Mouse (Mus musculus): ENCODE results near the gene Vgll4. TPM values are rescaled to one million over a fixed set of nuclear protein-coding genes. Genes with fewer than 3 reads are reported as not detected.
A peak's percentile ranks its signal among the peaks of the same experiment; 100 is the strongest.

Vgll4 gene
- polyA plus RNA-seq (2015; fragmentation: Nextera tagmentation; extraction: Ambion mirVana) = 74.0 and 90.5 TPM in 2 replicates

DNA sequence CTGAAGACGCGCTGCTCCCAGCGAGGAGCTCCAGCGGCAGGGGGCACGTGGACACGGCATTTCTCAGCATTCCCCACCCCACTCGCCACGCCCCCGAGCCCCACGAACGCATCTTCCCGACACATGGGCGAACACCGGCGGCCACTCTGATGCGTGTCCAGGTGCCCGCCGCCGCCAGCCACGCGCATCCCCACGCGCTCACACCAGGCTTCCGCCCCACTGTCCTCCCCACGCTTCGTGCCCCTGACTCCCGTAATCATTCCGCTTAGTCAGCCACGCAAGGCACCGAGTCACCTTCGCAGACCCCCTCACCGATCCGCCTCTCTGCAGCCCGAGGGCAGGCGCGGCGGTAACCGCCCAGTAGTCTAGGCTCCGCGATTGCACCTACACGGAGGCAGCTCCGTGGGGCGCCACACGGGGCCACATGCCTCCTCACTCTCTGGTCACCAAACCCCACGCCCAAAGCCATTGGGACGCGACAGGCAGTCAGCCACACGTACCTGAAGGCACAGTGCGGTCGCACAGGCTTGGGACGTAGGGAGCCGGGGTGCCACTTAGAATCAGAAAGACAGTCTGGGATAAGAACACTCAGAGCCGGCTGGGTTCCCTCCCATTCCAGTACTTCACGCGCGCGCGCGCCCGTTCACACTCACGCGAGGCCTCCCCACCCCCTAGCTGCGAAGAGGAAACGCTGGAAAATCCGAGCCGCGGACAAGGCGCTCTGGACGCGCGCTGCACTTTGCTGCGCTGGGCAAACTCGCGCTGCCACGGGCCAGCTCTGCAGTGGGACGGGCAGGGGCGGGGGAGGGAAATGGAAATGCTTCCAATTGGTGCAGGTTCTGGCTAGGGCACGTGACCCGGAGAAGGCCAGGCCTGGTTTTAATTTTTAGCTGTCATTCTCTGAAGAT lies at the start of gene Vgll4:
Gene Vgll4 (minus strand): TSS at position 782 of the 908 bp plus-strand sequence.
- peak; percentile 13 for DNase-seq (ENCODE audit: low spot score)

DNA sequence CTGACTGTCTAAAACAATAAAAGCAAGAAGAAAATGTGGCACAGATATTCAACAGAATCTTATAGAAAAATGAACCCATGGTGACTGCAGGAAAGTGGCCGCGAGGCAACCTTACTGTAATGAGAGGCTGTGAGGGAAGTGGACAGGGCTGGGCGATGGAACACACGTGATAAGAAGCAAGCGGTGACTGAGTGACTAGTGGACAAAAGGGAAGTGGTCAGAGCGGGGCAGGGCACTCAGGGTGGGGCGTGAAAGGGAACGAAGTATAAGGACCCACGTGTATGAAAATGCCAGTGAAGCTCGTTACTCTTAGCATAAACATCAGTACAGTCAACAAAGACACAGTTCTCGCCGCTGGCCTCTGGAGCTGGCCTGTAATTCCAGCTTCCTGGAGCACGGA lies 45.7 kb upstream of the Vgll4 start:
- no peak for DNase-seq (ENCODE audit: low spot score)

DNA sequence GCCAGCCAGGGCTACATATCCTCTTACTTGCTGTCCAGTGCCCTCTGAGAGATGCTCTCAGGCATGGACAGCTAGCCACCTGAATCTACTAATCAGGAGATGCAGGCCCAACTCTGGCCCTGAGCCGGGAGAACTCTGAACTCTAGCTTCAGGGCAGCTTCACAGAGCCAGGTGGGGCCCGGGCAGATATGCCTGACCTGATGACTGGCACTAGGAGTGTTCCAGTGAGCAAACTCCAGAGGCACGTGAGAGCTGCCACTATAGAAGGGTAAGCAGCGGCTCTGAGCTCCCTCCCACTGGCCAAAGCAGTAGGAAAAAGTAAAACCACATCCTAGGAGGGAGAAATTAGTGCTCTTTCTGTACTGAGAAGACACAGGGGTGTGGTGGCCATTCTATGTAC lies 43.8 kb upstream of the Vgll4 start:
- no peak for DNase-seq (ENCODE audit: low spot score)

DNA sequence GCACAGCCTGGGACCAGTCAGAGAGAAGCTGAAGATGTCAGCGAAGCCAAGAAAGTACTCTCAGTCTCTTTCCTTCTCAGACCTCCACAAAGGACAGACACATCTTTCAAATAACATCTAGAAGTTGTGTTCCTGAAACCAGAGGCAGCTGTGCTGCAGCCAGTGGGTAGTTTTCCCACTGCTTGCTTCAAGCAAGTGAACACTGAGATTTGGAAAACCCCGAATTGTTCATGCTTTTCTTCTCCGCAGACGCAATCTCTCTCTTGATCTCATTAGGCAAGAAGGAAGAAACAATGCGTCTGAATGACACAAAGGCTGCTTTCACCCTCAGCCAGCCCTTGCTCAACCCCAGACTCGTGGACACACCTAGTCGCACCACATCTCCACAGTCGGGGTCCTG lies 42.0 kb upstream of the Vgll4 start:
- no peak for DNase-seq (ENCODE audit: low spot score)

DNA sequence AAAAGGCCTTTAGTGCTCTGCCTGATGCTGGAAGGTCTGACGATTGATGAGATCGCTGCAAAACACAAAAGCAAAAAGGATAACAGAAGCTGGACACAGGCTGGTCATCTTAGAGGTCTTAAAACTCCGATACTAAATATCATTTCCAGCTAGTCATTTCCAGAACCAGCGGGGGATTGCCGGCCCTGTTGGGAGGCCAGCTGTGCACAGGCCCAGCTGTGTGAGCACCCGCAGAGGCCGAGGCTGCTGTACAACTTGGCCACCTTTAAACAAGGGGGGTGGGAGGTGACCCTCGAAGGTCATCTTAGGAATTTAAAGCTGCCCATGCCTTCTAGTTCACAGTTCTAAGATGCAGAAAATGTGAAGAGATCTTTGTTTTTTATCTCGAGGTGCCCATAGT lies 41.0 kb upstream of the Vgll4 start:
- no peak for DNase-seq (ENCODE audit: low spot score)

DNA sequence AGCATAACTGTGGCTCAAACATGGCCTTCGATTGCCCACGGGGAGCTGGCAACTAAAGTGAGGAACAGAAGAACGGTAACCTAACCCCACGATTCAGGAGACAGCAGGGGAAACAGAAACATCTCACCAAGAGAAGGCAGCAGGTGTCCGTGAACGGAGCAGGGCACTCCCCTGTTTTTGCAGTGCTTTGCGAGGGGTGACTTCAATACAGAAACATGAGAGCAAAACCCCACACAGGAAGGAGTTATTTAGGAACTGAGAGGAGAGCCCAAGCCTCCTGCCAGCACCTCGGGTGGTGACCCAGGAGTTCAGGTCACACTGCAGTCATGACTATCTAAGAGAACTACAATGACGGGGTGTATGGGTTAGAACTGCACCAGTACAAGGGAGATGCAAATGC lies 40.5 kb upstream of the Vgll4 start:
- DNase-seq (ENCODE audit: low spot score) = no peak

DNA sequence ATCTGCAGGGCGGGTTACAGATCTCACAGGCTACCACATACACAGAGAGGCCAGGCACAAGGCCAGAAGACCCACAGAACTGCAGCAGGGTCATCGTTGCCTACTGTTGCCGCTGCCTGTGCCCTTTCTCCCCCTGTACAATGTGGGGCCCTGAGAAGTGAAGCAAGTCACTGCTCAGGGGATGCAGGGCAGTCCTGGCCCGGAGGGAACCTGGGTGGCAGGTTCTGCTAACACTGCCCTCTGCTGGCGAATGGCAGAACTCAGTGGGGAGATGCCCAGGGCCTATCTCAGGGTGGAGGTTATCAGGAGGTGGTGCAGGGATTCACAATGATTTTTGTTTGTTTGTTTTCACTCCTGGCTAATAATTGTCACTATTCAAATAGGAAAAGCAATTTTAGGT lies 37.9 kb upstream of the Vgll4 start:
- peak; percentile 70 for DNase-seq (ENCODE audit: low spot score)

DNA sequence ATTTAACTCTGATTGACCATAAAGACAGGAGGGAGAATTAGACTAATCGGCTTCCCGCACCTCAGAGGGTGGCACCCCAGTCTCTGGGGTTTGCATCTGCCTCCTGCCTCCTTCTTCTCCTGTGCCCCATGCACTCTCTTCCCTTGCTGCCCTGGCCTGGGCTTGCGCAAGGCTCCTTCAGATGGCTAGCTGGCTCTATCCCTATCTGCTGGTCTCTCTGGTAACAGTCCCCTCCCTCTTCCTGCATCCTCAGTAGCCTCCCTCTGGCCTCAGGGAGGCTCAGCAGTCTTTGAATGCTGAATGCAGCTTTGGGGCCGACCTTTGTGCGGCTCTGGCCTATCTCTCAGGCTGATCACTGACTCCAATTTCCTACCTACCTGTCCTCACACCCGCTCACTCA lies 37.2 kb upstream of the Vgll4 start:
- no peak for DNase-seq (ENCODE audit: low spot score)

DNA sequence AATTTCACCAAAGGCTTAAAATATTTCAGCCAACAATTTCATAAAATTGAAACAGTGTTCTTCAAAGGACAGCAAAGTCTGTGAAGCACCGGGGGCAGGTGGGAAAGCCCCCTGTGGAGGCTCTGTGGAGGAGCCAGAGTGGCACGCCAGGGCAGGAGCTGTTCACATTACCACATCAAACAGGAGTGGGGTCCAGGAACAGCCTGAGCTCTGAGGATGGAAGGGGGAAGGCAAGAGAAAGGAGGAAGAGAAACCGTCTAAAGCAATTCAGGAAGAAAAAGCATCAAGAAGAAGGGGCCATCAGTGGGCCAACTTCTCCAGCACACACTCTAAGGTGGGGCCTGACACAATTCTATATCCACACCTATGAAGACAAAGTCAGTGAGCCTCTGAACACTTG lies 36.3 kb upstream of the Vgll4 start:
- DNase-seq (ENCODE audit: low spot score) = no peak

DNA sequence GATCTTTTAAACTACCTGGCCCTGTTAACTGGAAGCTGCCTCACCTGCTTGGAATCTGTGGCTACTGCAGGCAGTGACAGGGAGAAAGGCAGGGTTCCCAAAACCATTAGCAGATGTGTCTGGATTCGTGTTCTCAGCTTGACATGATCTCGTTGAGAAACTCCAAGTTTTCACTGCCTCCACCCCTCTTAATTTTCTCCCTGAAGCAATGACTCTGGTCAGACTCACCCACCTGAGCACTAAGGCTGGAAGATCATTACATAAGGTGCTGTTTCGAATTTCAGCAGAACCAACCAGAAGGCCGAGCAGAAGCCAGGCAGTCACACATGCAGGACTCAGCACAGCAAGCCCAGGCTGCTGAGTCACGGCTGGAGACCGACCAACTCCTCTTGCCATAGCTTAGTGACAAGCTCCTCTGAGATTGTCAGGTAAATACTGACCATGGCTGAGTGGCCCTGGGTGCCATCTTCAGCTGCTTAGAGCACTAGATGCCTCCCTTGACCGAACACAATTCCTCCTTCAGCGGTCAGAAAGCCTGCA lies 35.6 kb upstream of the Vgll4 start:
- DNase-seq (ENCODE audit: low spot score) = no peak

DNA sequence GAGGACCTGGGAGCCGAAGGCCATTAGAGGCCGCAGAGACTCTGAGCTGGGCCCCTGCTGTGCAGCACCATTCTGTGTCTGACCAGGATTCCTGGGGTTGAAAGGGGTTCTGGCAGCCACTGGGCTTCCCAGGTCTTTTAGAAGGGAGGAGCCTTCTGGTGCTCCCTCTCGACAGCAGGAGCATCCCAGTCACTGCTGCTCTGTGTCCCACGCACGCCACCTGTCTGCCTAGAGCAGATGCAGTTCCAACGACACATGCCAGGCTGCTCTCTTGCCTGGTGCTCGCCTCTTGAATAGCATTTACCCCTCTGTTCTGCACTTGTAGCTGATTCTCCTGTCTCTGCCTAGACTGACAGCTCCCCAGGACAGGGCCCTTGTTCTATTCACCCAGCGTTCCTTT lies 34.8 kb upstream of the Vgll4 start:
- DNase-seq (ENCODE audit: low spot score) = no peak

DNA sequence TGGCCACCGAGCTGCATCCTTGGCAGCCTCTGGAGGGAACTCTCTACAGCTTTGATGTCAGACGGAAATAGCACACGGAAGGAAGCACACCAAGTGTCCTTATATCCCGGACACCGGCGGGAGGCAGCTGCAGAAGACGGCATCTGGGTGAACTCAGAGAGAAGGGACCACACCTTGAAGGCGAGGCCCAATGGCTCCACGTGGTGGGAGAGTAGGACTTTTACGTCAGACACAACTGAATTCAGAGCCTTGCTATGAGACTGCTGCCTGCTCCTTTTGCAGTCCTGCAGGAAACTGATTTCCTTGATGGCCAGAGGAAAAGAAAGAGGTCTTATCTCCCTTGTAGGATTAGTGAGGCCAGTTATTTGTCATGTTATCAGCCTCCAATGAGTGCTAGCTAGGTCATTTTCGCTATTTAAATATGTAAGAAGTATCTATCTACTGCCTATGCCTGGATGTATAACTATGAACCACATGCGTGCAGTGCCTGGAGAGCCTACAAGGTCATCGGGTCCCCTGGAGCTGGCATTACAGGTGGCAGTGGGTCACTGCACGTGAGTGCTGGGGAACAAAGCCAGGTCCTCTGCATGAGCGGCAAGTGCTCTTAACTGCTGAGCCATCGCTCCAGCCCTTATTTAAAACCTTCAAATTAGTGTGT lies 28.7 kb upstream of the Vgll4 start:
- no peak for DNase-seq (ENCODE audit: low spot score)

DNA sequence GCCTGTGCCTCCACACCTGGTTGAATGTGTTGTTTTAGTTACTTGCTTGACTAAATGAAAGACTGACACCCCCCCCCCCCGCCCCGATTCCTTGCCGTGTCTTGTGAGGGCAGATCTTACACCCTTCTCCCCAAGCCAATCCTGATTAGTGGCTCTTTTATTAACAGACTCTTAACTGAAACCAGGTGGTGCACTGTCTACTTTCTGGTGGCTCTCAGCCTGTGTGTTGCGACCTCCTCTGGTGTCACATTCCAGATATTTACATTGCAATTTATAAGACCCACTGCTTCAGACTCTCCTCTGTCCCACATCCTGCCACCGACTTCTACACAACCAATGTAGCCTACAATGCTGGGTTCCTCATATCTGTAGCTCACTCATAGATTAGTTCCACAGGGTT lies 27.7 kb upstream of the Vgll4 start:
- DNase-seq (ENCODE audit: low spot score) = no peak

DNA sequence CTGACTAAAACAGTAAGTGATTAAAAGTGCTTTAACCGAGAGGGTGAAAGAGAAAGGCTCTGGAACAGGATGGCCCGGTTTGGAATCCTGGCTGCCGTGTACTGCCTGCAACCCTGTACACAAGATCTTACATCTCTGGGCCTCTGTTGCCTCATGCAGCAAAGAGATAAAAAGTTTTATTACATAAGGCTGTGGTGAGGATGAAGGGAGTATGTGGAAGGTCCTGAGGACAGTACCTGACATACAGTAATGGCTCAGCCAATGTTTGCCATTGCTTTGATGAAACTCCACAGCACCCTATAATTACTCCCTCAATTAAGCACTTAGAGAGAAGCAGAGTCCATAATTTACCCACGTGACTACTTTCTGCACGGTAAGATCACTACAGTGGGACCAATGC lies 27.1 kb upstream of the Vgll4 start:
- no peak for DNase-seq (ENCODE audit: low spot score)

DNA sequence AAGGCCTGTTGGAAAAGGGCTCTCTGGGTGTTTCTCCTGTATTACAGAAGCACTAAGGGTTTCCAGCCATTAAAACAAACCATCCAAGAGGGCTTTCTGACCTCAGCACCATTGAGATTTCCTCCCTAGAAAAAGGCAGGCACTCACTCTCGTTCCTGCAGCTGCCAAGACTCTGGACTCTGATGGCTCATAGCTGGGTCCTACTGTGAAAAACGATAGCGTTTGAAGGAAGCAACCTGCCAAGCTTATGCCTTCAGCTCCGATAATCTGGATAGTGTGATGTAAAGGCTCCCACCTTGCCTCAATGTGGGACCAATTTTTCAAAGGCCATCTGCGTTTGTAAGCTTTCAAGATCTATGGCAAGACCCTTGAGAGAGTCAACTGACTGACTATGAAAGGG lies 24.3 kb upstream of the Vgll4 start:
- no peak for DNase-seq (ENCODE audit: low spot score)

DNA sequence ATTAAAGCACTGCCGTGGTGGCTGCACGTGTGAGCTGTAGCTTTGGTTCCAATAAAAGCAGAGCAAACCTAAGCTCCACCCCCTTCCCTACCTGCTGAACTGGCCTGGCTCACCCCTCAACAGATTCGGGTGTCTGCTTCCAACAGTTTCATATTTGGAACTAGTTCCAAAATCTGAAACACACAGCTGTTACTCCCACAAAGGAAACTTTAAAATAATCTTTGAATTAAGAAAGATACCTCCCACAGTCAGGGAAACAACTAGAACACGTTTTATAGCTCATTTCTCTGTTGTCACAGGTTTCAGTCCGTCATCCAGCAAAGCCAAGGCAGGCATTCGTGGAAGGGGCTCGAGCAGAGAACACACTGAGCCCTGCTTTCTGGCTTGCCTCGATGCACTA lies 23.9 kb upstream of the Vgll4 start:
- DNase-seq (ENCODE audit: low spot score) = no peak

DNA sequence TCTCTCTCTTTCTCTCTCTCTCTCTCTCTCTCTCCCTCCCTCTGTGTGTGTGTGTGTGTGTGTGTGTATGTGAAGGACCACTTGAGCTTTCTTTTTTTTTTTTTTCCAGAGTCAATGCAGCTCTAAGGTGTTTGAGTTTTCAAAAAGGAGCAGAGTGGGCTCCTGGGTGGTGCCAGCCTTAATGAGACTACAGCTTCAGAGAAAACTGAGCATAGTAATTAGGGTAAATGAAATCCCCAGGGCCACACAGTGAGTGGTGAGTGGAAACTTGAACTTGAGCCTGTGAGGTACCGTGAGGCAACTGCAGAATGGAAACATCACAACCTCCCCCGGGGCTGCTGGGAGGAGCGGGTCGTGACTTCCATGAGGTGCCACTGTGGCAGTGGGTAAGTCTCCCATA lies 22.1 kb upstream of the Vgll4 start:
- DNase-seq (ENCODE audit: low spot score) = no peak

DNA sequence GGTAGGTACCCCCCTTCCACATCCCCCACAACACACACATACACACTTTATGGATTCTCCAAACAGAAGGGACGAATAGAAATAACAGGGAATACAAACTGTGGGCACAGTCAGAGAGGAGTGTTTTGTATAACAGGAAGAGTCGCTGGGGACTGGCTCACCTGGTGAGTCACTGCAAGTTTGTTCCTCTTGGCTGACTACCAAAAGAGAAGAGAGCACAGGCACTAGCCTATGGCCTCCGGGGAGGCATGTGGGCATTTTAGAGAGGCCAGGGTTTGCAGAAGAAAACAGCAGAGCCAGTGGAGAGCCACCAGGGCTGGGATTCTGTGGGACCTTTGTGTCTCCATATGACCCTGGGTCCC lies 18.8 kb upstream of the Vgll4 start:
- no peak for DNase-seq (ENCODE audit: low spot score)

DNA sequence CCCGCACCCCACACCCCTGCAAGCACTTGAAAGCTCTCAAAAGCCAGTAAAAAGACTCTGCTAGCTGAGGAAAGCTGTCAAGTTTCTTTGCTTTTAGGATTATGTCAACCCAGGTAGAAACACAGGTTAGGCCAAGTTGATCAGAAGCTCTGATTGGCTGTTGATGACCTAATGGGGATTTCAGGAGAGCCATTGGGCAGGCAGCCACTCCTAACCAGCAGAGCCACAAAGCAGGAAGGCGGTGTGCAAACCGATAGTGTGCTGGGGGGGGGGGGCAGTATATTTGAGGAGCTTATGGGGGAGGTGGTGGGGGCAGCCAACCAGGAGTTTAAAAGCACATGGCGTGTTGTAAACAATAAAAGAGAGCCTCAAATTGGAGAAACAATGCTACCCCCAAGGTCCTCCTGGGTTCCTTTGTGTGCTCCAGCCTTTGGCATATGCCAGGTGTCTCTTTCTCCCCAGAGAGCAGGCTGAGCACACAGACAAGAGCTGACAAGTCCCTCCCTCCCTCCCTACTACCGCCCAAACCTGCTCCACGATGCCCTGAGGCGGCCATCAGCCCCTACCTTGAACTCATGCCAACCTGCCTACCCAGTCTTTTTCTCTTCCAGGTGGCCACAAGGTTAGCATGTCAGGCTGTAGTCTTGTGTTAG lies 18.3 kb upstream of the Vgll4 start:
- no peak for DNase-seq (ENCODE audit: low spot score)

DNA sequence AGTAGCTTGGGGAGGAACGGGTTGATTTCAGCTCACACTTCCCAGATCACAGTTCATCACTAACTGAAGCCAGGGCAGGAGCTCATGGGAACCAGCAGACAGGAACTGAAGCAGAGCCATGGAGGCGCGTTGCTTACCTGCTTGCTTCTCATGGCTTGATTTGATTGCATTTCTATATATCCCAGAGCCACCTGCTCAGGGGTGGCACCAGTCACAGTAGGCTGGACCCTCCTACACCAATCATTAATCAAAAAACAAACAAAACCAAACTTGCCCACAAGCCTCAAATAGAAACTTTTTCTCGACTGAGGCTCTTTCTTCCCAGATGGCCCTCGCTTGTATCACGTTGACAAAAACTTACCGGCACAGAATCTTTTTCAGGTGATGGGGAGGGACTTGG lies 12.9 kb upstream of the Vgll4 start:
- no peak for DNase-seq (ENCODE audit: low spot score)

DNA sequence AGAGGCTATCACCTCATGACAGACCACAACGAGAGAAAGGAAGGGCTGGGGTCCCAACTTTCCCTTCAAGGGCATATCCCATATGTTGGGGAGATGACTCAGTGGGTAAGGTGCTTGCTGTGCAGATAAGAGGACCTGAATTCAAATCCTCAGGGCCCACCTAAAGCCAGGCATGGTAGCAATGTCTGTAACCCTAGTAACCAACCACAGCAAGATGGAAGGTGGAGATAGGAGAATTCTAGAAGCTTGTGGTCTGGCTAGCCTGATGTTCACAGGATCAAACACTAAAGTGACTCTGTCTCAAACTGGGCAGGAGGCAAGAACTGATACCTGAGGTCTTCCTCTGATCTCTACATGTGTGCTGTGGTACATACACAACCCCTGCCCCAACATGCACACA lies 9.9 kb upstream of the Vgll4 start:
- no peak for DNase-seq (ENCODE audit: low spot score)

DNA sequence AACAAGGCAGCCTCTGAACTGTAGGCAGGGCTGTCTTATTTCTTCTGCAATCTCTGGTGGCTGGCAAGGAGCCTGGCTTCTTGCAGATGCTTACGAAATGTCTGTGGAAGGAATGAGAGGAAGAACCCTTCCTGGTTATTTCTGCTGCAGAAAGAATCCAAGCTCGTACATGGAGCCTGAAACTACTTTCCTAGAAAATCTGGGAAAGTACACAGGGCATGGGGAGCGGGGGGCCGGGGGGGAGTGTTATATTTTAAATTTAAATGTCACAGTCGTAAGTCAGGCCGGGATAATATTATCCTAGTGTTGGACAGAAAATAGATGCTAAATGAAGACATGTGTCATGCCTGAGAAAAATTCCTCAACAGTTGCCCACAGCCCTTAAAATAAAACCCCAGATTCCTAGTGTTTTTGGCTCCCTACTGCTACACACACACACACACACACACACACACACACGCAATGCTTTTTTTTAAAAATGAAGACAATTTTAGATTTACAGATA lies 7.2 kb upstream of the Vgll4 start:
- no peak for DNase-seq (ENCODE audit: low spot score)
